Mouse (Mus musculus) C2C12 (cell line): ENCODE measurements at regions not wholly inside any gene's neighbourhood (a gene's known extent, or its start where the extent isn't known, plus 50 kb on each side); places are given as distances from the start of the nearest gene placed in this dataset.

Experiments used
- H3K27me3 ChIP-seq: one replicate; pipeline ENCODE4 v1.6.1; 2011; ENCODE audit not compliant: control insufficient read depth, insufficient read depth, insufficient read length
- H3K36me3 ChIP-seq: one replicate; pipeline ENCODE4 v1.6.1; 2011; ENCODE audit not compliant: control insufficient read depth, insufficient read depth
- H3K4me3 ChIP-seq: one replicate; pipeline ENCODE4 v1.5.1; 2011; ENCODE audit warnings: mild to moderate bottlenecking, control low read depth; ENCODE audit not compliant: poor library complexity, insufficient read depth, severe bottlenecking
- H3K79me2 ChIP-seq: one replicate; pipeline ENCODE4 v1.6.1; 2011; ENCODE audit not compliant: control insufficient read depth, insufficient read depth
- H3K79me3 ChIP-seq: one replicate; pipeline ENCODE4 v1.6.1; 2011; ENCODE audit warnings: low read depth, control low read depth
- H3ac ChIP-seq: one replicate; pipeline ENCODE3; 2011; ENCODE audit warnings: low read depth; ENCODE audit not compliant: control insufficient read depth, insufficient read length
- CEBPB ChIP-seq: IDR thresholded peaks from one replicate; pipeline ENCODE4 v1.6.1; 2011; ENCODE audit warnings: low read depth, mild to moderate bottlenecking, control low read depth, moderate library complexity
- CTCF ChIP-seq: IDR thresholded peaks from one replicate; pipeline ENCODE4 v1.5.1; 2011; ENCODE audit not compliant: control insufficient read depth, insufficient read depth, insufficient read length
- FOSL1 ChIP-seq: IDR thresholded peaks from one replicate; pipeline ENCODE4 v1.8.0; 2011; ENCODE audit warnings: mild to moderate bottlenecking, low read length; ENCODE audit not compliant: poor library complexity, insufficient read depth, severe bottlenecking
- MAX ChIP-seq: IDR thresholded peaks from one replicate; pipeline ENCODE4 v1.6.1; 2011; ENCODE audit warnings: mild to moderate bottlenecking, control low read depth
- MYOD1 ChIP-seq: IDR thresholded peaks from one replicate; pipeline ENCODE4 v1.6.1; 2011; ENCODE audit warnings: low read depth; ENCODE audit not compliant: control insufficient read depth, insufficient read length
- MYOG ChIP-seq: IDR thresholded peaks from one replicate; pipeline ENCODE4 v1.6.1; 2011; ENCODE audit not compliant: control insufficient read depth, insufficient read length; ENCODE audit errors: extremely low read depth
- USF1 ChIP-seq: IDR thresholded peaks from one replicate; pipeline ENCODE4 v1.6.1; 2011; ENCODE audit warnings: low read depth, mild to moderate bottlenecking, control low read depth, moderate library complexity

DNA sequence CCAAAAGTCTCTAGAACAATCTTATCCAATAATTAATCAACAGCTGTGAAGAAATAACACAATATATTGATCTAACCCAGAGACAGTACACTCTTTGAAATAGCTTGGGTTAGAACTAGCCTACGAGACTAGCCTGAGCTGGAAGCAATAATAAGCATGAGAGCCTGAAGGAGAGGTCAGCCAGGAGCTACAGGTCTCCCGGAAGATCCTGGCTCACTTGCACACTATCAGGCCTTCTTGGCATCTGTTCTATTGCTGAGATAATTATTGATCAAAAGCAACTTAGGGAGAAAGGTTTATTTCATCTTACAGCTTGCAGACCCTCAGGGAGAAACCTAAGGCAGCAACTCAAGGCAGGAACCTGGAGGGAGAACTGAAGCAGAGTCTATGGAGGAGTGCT lies 64.0 kb upstream of the Hes1 start:
- Histone ChIP-seq H3K79me2 (no peaks in the 10 kb centered on the region), H3ac (no peak overlapping the region)

DNA sequence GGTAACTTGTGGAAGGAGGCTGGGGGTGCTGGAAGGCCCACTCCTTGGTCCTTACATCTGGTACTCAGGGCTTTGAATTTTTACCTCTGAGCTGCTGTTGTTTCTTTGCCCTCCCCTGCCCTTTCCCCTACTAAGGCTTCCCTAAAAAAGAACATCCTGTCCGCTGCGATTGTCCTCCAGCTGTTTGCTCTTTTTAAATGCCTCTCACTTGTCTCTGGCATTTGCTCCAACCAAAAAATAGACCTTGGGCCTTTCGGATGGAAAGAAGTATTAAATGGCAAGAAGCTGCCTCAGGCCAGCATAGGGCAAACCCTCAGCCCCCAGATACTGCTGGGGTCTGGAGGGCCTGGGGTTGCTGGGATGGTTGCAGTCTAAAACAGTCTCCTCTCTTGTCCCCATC lies 59.1 kb upstream of the Hes1 start:
- H3K27me3 ChIP-seq, result no peaks in the 10 kb centered on the region
- no peaks in the 10 kb centered on the region for H3K79me3 ChIP-seq
- H3K36me3 ChIP-seq, result no peaks in the 10 kb centered on the region
- no peak overlapping the region for H3K4me3 ChIP-seq
- TF ChIP-seq MYOD1, result no peak
- TF ChIP-seq FOSL1, result no peak
- TF ChIP-seq MAX, result no peak
- no peak for TF ChIP-seq MYOG
- TF ChIP-seq USF1, result no peak
- TF ChIP-seq CTCF, result no peak
- no peak for TF ChIP-seq CEBPB
- H3ac ChIP-seq, result no peak overlapping the region
- no peaks in the 10 kb centered on the region for H3K79me2 ChIP-seq

More for the DNA sequence above, 64.0 kb upstream of the Hes1 start:
- no peaks in the 10 kb centered on the region for H3K27me3 ChIP-seq
- no peak for TF ChIP-seq MYOG
- TF ChIP-seq MAX, result no peak
- TF ChIP-seq USF1, result no peak
- no peak for TF ChIP-seq CEBPB
- TF ChIP-seq MYOD1, result no peak
- no peak for TF ChIP-seq CTCF
- no peak for TF ChIP-seq FOSL1
- H3K36me3 ChIP-seq, result no peaks in the 10 kb centered on the region
- H3K4me3 ChIP-seq, result no peak overlapping the region
- no peaks in the 10 kb centered on the region for H3K79me3 ChIP-seq

DNA sequence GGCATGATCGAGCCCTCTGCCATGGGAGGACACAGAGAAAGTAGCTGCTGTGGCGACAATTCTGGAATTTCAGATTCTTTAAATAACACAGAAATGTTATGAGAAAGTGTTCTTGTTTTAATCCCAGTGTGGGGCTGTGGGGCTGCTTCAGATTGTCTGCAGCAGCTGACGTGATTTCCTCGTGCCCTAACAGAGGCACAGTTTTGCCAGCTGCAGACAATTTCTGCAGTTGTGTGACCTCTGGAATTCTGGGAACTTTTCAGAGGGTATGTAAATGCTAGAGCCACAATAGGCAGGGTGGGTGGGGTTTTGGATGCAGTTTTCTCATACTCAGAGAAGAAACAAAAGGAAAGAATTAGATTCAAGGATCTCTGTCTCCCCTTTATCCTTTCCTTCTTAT lies 57.4 kb upstream of the Hes1 start:
- Histone ChIP-seq H3K36me3 (no peaks in the 10 kb centered on the region), H3ac (no peak overlapping the region), H3K79me3 (no peaks in the 10 kb centered on the region), H3K27me3 (no peaks in the 10 kb centered on the region), H3K4me3 (no peak overlapping the region), H3K79me2 (no peaks in the 10 kb centered on the region)
- TF ChIP-seq CTCF, result no peak
- no peak for TF ChIP-seq MYOG
- no peak for TF ChIP-seq FOSL1
- TF ChIP-seq MYOD1, result no peak
- no peak for TF ChIP-seq MAX
- no peak for TF ChIP-seq CEBPB
- no peak for TF ChIP-seq USF1

DNA sequence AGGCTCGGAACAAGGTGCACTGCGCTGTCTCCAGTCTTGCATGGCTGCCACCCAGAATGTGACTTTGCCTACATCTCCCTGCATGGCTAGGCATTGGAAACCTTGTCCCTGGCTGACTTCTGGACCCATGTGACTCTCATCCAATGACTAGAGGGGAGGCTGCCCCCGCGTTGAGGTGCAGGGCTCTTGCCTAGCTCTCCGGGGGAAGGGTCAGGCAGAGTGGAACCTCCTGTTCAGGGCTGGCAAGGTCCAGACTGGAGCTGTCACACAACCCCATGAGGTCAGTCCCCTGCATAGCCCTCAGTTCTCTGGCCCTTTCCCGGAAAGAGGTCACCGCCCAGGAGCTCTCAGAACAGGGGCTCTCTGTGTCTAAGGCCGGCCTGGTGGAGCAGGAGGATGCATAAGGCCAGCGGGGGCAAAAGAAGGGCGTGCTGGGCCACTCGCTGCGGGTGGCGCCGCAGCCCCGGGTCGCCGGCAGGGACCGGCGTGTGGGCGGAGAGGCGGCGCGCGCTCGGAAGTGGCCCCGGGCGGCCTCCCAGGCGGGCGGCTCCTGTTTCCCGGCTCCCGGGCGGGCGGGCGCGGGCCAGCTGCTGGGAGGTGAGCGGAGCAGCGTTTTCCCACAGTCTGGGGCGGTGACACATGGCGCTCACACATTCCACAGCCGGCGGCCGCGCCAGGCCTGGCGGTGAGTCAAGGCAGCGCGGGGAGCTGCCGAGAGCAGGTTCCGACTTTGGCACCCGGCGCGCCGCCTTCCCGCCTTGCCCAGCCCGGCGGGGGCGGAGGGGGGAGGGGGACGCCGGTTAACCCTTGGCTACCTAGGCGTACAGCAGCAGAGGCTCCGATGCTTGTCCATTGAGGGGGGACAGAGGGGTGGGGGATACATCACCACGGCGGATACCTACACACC lies 55.5 kb upstream of the Hes1 start:
- no peaks in the 10 kb centered on the region for H3K79me3 ChIP-seq
- no peaks in the 10 kb centered on the region for H3K36me3 ChIP-seq
- H3K27me3 ChIP-seq, result no peaks in the 10 kb centered on the region
- H3K79me2 ChIP-seq, result no peaks in the 10 kb centered on the region
- H3ac ChIP-seq, result peak overlapping the region; percentile 66
- TF ChIP-seq USF1, result peak; percentile 30
- peak; percentile 60 for TF ChIP-seq MYOD1
- no peak for TF ChIP-seq MYOG
- no peak for TF ChIP-seq CEBPB
- no peak for TF ChIP-seq FOSL1
- TF ChIP-seq MAX, result peak; percentile 69
- TF ChIP-seq CTCF, result no peak
- H3K4me3 ChIP-seq, result peak overlapping the region; percentile 11

DNA sequence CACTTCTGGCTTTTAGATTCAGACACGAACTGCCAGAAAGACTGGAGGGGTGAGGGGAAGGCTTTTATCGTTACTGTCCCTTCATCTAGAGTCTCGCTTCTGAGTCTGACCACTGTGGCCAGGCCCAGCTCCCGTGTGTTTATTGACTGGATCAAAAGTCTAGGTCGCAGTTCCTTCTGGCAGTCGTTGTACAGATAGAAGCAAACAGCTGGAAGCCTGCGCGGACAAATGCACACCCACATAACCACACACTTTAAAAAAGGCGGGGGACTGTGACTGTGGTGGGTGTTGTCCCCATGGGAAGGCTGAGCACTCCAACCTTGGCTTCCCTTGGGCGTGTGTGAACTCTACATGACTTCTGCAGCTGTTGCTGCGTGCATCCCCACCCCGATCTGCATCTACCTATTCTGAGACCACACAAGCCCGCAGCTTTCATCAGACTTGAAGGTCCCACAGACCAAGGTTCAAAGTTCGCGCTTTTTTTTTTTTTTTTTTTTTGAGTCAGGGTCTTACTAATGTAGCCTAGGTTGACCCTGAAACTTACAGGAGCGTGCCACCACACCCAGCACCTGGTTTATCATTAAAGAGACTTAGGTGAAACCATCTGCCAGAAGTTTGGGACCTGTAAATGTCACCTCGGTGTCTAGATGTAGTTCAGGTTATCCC lies 54.5 kb upstream of the Hes1 start:
- H3K4me3 ChIP-seq, result no peak overlapping the region
- no peak for TF ChIP-seq CEBPB
- TF ChIP-seq MYOD1, result peak; percentile 98
- no peaks in the 10 kb centered on the region for H3K79me2 ChIP-seq

DNA sequence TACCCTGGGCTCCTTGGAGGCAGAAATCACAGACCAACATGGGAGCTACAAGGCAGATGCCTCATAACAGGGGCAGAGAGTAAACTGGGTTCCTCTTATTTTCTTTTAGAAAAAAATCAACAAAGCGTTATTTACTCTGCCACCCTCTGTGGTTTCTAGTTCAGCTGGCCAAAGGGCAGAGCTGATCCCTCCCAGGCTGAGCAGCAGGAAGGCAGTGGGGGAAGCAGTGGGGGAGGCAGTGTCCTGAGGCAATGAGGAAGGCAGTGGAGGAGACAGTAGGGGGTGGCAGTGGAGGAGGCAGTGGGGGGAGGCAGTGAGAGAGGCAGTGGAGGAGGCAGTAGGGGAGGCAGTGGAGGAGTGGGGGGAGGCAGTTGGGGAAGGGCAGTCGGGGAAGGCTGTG lies 51.1 kb upstream of the Hes1 start:
- Histone ChIP-seq H3K4me3 (no peak overlapping the region), H3K27me3 (no peaks in the 10 kb centered on the region), H3K79me3 (no peaks in the 10 kb centered on the region), H3ac (no peak overlapping the region), H3K36me3 (no peaks in the 10 kb centered on the region), H3K79me2 (no peaks in the 10 kb centered on the region)
- TF ChIP-seq CTCF (no peak), MAX (no peak), MYOD1 (no peak), CEBPB (no peak), USF1 (no peak), MYOG (no peak), FOSL1 (no peak)

More for the DNA sequence above, 54.5 kb upstream of the Hes1 start:
- no peaks in the 10 kb centered on the region for H3K36me3 ChIP-seq
- H3K27me3 ChIP-seq, result no peaks in the 10 kb centered on the region
- H3ac ChIP-seq, result peak overlapping the region; percentile 5
- no peaks in the 10 kb centered on the region for H3K79me3 ChIP-seq
